Mouse (Mus musculus): Measurements from ENCODE around the gene Hnf4a. TPM values are rescaled to one million over a fixed set of nuclear protein-coding genes. Genes with fewer than 3 reads are reported as not detected.

Gene Hnf4a
- polyA plus RNA-seq, 1 experiment from 2014 or later: 4.4 TPM

GRCm38 (mm10) chr2:163561258-163561948 lies 54.8 kb downstream of the Hnf4a start:
- H3K36me3 ChIP-seq: no peaks in the 10 kb centered on the region
- no peak overlapping the region for H3K4me3 ChIP-seq
- H3K9me3 ChIP-seq: no peaks in the 10 kb centered on the region
- WGBS: 78% methylated on average over 13 of the region's 13 CpGs
- no peak overlapping the region for H3K27ac ChIP-seq
- H3K4me1 ChIP-seq: peaks cover 11% of the 10 kb centered on the region
- peaks cover 77% of the 10 kb centered on the region for H3K27me3 ChIP-seq (ENCODE audit: insufficient read depth, poor library complexity, severe bottlenecking)
- no peak for DNase-seq (ENCODE audit: low spot score)

DNA sequence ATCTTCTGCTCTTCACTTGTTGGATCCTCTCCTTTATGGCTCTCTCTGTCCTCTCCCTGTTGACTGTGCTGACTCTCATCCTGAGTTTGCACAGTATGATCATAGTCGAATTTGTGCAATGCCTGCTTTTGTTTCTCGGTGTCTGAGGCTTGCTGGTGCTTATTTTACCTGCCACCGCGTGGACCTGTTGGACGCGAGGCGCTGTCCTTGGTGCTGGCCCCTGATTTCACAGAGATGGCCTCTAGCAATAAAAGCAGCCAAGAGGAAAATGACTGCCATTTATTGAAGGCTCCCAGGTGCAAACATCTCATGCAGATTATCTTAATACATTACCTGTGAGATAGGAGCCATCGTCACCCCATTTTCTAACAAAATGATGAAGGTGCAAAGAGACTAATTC lies 58.0 kb downstream of the Hnf4a start:
- Histone ChIP-seq H3K27ac (no peak overlapping the region), H3K9me3 (no peaks in the 10 kb centered on the region), H3K36me3 (no peaks in the 10 kb centered on the region), H3K4me1 (no peaks in the 10 kb centered on the region), H3K4me3 (no peak overlapping the region), H3K27me3 (ENCODE audit: insufficient read depth, poor library complexity, severe bottlenecking) (peaks cover 71% of the 10 kb centered on the region)
- 22% methylated on average over 8 of the region's 8 CpGs for WGBS
- no peak for DNase-seq (ENCODE audit: low spot score)

- DNase-seq (ENCODE audit: low spot score): no peak
- Histone ChIP-seq H3K36me3 (no peaks in the 10 kb centered on the region), H3K9me3 (no peaks in the 10 kb centered on the region), H3K4me1 (no peaks in the 10 kb centered on the region), H3K27ac (no peak overlapping the region), H3K27me3 (ENCODE audit: insufficient read depth, poor library complexity, severe bottlenecking) (peaks cover 54% of the 10 kb centered on the region), H3K4me3 (no peak overlapping the region)
- 83% methylated on average over 3 of the region's 3 CpGs for WGBS
Observed at GRCm38 (mm10) chr2:163574321-163574720, 67.7 kb downstream of the Hnf4a start.

- Histone ChIP-seq H3K4me3 (no peak overlapping the region), H3K9me3 (no peaks in the 10 kb centered on the region), H3K27me3 (ENCODE audit: insufficient read depth, poor library complexity, severe bottlenecking) (peaks cover 49% of the 10 kb centered on the region), H3K36me3 (no peaks in the 10 kb centered on the region), H3K4me1 (no peaks in the 10 kb centered on the region), H3K27ac (no peak overlapping the region)
- WGBS: 46% methylated on average over 11 of the region's 11 CpGs
- no peak for DNase-seq (ENCODE audit: low spot score)
Observed at GRCm38 (mm10) chr2:163575248-163575647, 68.6 kb downstream of the Hnf4a start.

- H3K27ac ChIP-seq: no peak overlapping the region
- no peak overlapping the region for H3K4me3 ChIP-seq
- WGBS: 81% methylated on average over 2 of the region's 2 CpGs
- no peaks in the 10 kb centered on the region for H3K4me1 ChIP-seq
- no peaks in the 10 kb centered on the region for H3K9me3 ChIP-seq
- no peaks in the 10 kb centered on the region for H3K36me3 ChIP-seq
- H3K27me3 ChIP-seq (ENCODE audit: insufficient read depth, poor library complexity, severe bottlenecking): peaks cover 35% of the 10 kb centered on the region
- no peak for DNase-seq (ENCODE audit: low spot score)
Observed at GRCm38 (mm10) chr2:163577986-163578385, 71.4 kb downstream of the Hnf4a start.

GRCm38 (mm10) chr2:163580069-163580945 lies 73.7 kb downstream of the Hnf4a start:
- Histone ChIP-seq H3K4me1 (no peaks in the 10 kb centered on the region), H3K4me3 (no peak overlapping the region), H3K27me3 (ENCODE audit: insufficient read depth, poor library complexity, severe bottlenecking) (peaks cover 26% of the 10 kb centered on the region; the same call in 1 of the 2 replicates), H3K27ac (no peak overlapping the region), H3K9me3 (no peaks in the 10 kb centered on the region), H3K36me3 (no peaks in the 10 kb centered on the region)
- DNase-seq (ENCODE audit: low spot score): no peak
- WGBS: 76% methylated on average over 13 of the region's 13 CpGs

DNA sequence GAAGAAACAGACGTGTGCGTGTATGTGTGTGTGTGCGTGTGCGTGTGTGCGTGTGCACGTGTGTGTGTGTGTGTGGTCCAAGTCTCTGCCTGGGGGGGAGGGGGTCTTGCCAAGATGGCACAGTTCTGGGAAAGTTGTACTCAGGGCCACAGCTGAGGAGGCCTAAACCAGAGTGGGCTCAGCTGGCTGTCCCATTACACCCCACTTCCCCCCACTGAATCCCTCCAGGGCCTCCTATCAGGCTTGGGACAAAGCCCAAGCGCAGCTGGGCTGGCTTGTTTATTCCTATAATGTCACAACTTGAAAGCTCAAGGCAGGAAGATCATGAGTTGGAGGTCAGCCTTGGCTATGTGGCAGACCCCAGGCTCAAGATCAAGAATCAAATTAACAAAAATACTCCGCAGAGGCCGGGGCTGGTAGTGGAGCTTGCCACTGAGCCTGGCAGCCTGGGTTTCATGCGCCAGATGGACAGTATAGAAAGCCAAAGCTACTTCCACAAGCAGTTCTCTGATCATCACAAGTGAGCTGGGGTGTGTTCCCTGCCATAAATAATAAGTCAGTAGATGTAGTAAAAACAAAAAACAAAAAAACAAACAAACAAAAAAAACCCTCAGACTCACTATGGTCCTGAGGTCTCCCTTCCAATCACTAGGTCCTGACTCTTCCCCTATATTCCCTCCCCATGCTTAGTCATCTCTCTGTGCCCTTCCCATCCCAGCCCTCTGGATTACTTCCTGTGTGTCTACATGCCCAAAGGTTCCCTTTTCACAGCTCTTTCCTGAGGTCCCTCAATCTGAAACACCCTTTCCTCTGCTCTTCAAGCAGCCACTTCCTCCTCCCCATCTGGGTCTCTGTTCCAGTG lies 76.8 kb downstream of the Hnf4a start:
- 92% methylated on average over 10 of the region's 10 CpGs for WGBS
- Histone ChIP-seq H3K36me3 (no peaks in the 10 kb centered on the region), H3K27ac (no peak overlapping the region; the same call in 1 of the 2 replicates), H3K4me3 (no peak overlapping the region), H3K9me3 (no peaks in the 10 kb centered on the region), H3K4me1 (0 out of 2 replicates have a peak, but pooled peaks cover 9% of the 10 kb centered on the region), H3K27me3 (ENCODE audit: insufficient read depth, poor library complexity, severe bottlenecking) (peaks cover 21% of the 10 kb centered on the region; the same call in 1 of the 2 replicates)
- DNase-seq (ENCODE audit: low spot score): no peak

GRCm38 (mm10) chr2:163584088-163584426 lies 77.4 kb downstream of the Hnf4a start:
- Histone ChIP-seq H3K4me1 (0 out of 2 replicates have a peak, but pooled peaks cover 9% of the 10 kb centered on the region), H3K9me3 (no peaks in the 10 kb centered on the region), H3K27ac (no peak overlapping the region), H3K27me3 (ENCODE audit: insufficient read depth, poor library complexity, severe bottlenecking) (peaks cover 15% of the 10 kb centered on the region; the same call in 1 of the 2 replicates), H3K4me3 (no peak overlapping the region), H3K36me3 (no peaks in the 10 kb centered on the region)
- DNase-seq (ENCODE audit: low spot score): no peak
- whole genome bisulfite sequencing: 76% methylated on average over 10 of the region's 10 CpGs

DNA sequence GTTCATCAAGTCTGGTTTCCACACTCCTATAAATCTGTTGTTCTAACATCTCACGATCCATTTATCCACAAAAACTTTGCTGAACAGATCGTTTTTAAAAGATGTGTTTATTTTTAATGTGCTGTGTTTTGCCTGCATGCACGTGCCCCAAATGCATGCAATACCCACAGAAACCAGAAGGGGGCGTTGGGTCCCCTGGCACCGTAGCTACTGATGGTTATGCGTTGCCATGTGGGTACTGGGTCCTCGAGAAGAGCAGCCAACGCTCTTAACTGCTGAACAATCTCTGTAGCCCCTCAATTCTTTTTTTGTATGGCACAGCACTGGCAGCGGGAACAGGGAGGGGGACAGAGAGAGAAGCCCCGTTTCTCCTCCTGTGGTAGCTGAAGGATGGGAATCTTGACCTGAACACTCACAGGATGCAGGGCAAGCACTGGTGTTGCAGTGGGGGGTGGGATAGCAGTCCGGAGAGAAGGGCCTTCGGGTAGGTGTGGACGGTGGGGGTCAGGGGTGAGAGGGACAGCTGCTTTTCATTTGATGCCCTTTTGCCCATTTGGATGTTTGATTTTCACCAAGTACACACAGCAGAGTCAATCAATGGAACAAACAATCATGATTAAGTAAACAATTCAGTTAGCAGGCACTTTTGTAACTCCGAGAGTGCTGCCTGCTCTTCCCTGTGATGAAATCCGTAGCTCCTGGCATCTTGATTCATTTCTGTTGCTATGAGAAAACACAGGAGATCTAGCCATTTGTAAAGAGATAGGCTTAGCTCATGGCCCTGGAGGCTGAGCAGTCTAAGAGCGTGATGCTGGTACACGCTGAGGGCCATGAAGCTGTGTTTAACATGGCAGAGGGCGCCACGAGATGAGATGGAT lies 80.0 kb downstream of the Hnf4a start:
- DNase-seq (ENCODE audit: low spot score): no peak
- H3K9me3 ChIP-seq: no peaks in the 10 kb centered on the region
- WGBS: 42% methylated on average over 19 of the region's 19 CpGs

GRCm38 (mm10) chr2:163587506-163587905 lies 80.9 kb downstream of the Hnf4a start:
- no peaks in the 10 kb centered on the region for H3K9me3 ChIP-seq
- no peak overlapping the region for H3K4me3 ChIP-seq
- no peak for DNase-seq (ENCODE audit: low spot score)
- 0 out of 2 replicates have a peak, but pooled peaks cover 9% of the 10 kb centered on the region for H3K4me1 ChIP-seq
- no peak overlapping the region for H3K27ac ChIP-seq
- peaks cover 9% of the 10 kb centered on the region; the same call in 1 of the 2 replicates for H3K27me3 ChIP-seq (ENCODE audit: insufficient read depth, poor library complexity, severe bottlenecking)
- H3K36me3 ChIP-seq: no peaks in the 10 kb centered on the region
- WGBS: 53% methylated on average over 5 of the region's 5 CpGs

More for the DNA sequence above, 80.0 kb downstream of the Hnf4a start:
- Histone ChIP-seq H3K27ac (no peak overlapping the region), H3K36me3 (no peaks in the 10 kb centered on the region), H3K27me3 (ENCODE audit: insufficient read depth, poor library complexity, severe bottlenecking) (peaks cover 9% of the 10 kb centered on the region; the same call in 1 of the 2 replicates), H3K4me3 (no peak overlapping the region), H3K4me1 (0 out of 2 replicates have a peak, but pooled peaks cover 9% of the 10 kb centered on the region)

- no peaks in the 10 kb centered on the region for H3K36me3 ChIP-seq
- WGBS: 58% methylated on average over 12 of the region's 12 CpGs
- peaks cover 14% of the 10 kb centered on the region for H3K4me1 ChIP-seq
- no peak overlapping the region for H3K4me3 ChIP-seq
- H3K27ac ChIP-seq: no peak overlapping the region
- H3K27me3 ChIP-seq (ENCODE audit: insufficient read depth, poor library complexity, severe bottlenecking): 0 out of 2 replicates have a peak, but pooled peaks cover 5% of the 10 kb centered on the region
- DNase-seq (ENCODE audit: low spot score): no peak
- H3K9me3 ChIP-seq: no peaks in the 10 kb centered on the region
Observed at GRCm38 (mm10) chr2:163590211-163590610, 83.6 kb downstream of the Hnf4a start.

- 0 out of 2 replicates have a peak, but pooled peaks cover 5% of the 10 kb centered on the region for H3K27me3 ChIP-seq (ENCODE audit: insufficient read depth, poor library complexity, severe bottlenecking)
- DNase-seq (ENCODE audit: low spot score): no peak
- no peak overlapping the region for H3K4me3 ChIP-seq
- WGBS: 70% methylated on average over 5 of the region's 5 CpGs
- H3K9me3 ChIP-seq: no peaks in the 10 kb centered on the region
- no peak overlapping the region for H3K27ac ChIP-seq
- peaks cover 15% of the 10 kb centered on the region for H3K4me1 ChIP-seq
- H3K36me3 ChIP-seq: no peaks in the 10 kb centered on the region
Observed at GRCm38 (mm10) chr2:163590996-163591395, 84.4 kb downstream of the Hnf4a start.
